In genomic region chr4:41353265-41353664, GRCm38 (mm10) we compare ENCODE assay signal across 13 mouse cellular contexts. TPM values are rescaled to one million over a fixed set of nuclear protein-coding genes. Genes with fewer than 3 reads are reported as not detected.
A peak's percentile ranks its signal among the peaks of the same experiment; 100 is the strongest.
DNase-seq lines count a peak whose midpoint lies in the region; ATAC-seq and TF ChIP-seq lines count a peak whose summit lies in the region.
"Had no signal": no experiment of that assay in that cellular context is flagged by ENCODE, and none has a peak within 500 bp of the region (broad histone marks: within the 10 kb centered on the region; RNA-seq: fewer than 3 reads in every experiment).

No protein-coding gene starts in this region.

- H3K4me1 ChIP-seq in liver, embryonic 11.5 days (replicated peaks; ENCODE audit: control insufficient read depth, insufficient read depth, low read length): peaks cover 7% of the 10 kb centered on the region; the same call in 1 of the 2 replicates
- peaks cover 16% of the 10 kb centered on the region for H3K4me1 ChIP-seq in liver, adult 2 months (ENCODE audit: control insufficient read depth, insufficient read depth, low read length)

- H3K9me3 ChIP-seq in liver, embryonic 11.5 days (ENCODE audit: control insufficient read depth, low read length): no peaks in the 10 kb centered on the region
- H3K9me3 ChIP-seq: limb, embryonic 13.5 days had no signal

- H3K27me3 ChIP-seq in liver, embryonic 11.5 days (replicated peaks; ENCODE audit: control insufficient read depth, insufficient read depth, low read length): no peaks in the 10 kb centered on the region
- no peaks in the 10 kb centered on the region for H3K27me3 ChIP-seq in liver, adult 2 months (ENCODE audit: control insufficient read depth, insufficient read depth, low read length)
- H3K27me3 ChIP-seq: limb, embryonic 13.5 days; megakaryocyte, embryonic 14.5 days had no signal

- no peak overlapping the region for H3K9ac ChIP-seq in liver, embryonic 11.5 days (ENCODE audit: low read depth, low read length)
- no peak overlapping the region for H3K9ac ChIP-seq in liver, adult 2 months (ENCODE audit: low read depth, low read length)
- H3K9ac ChIP-seq: limb, embryonic 13.5 days had no signal

- no peak overlapping the region for H3K4me2 ChIP-seq in liver, embryonic 11.5 days
- H3K4me2 ChIP-seq: limb, embryonic 13.5 days had no signal

- ATAC-seq in liver, embryonic 11.5 days (replicated peaks; ENCODE audit: low FRiP score): no peak
- ATAC-seq in neutrophil, adult 5-6 weeks (ENCODE audit: extremely low read depth, insufficient number of reproducible peaks, low FRiP score, poor library complexity, severe bottlenecking): peak; percentile 52; the same call in 1 of the 2 replicates

- TF ChIP-seq CTCF in liver, adult 2 months (IDR thresholded peaks at IDR 0.05; ENCODE audit: low read depth, low read length): no peak

- H3K79me2 ChIP-seq in liver, adult 2 months (ENCODE audit: control insufficient read depth, insufficient read depth, low read length): peaks cover 34% of the 10 kb centered on the region

- WGBS in liver, embryonic 11.5 days: 93% methylated on average over 1 of the region's 1 CpGs
- 78% methylated on average over 1 of the region's 1 CpGs for WGBS in liver, adult 2 months

- DNase-seq in liver (peak; percentile 35), MN1 (ENCODE audit: low spot score) (peak; percentile 9)
- DNase-seq in liver, embryonic 11.5 days (ENCODE audit: low spot score): no peak
- peak; percentile 51 for DNase-seq in liver, adult 2 months (ENCODE audit: extremely low read depth, low read depth, low spot score)
- no peak for DNase-seq in thymus, postnatal 0 days (ENCODE audit: low spot score)
- no peak for DNase-seq in spleen, postnatal 10 days (ENCODE audit: low spot score in 2 of 2)
- no peak for DNase-seq in cerebellum, postnatal 10 days
- DNase-seq: adrenal gland, postnatal 25 days; kidney, postnatal 14 days; layer of hippocampus, postnatal 36 days had no signal

- H3K4me3 ChIP-seq in liver, embryonic 11.5 days (ENCODE audit: low read depth, low read length): no peak overlapping the region
- H3K4me3 ChIP-seq in liver, adult 2 months (ENCODE audit: insufficient read depth, low read depth, low read length): no peak overlapping the region
- H3K4me3 ChIP-seq: limb, embryonic 13.5 days; megakaryocyte, embryonic 14.5 days had no signal

- no peak overlapping the region for H3K27ac ChIP-seq in liver, embryonic 11.5 days (ENCODE audit: low read depth, low read length)
- H3K27ac ChIP-seq in liver, adult 2 months (replicated peaks; ENCODE audit: insufficient read depth, low read depth, low read length): no peak overlapping the region
- H3K27ac ChIP-seq: limb, embryonic 13.5 days had no signal

- peaks cover 11% of the 10 kb centered on the region; the same call in 1 of the 2 replicates for H3K36me3 ChIP-seq in liver, embryonic 11.5 days (ENCODE audit: control insufficient read depth, insufficient read depth, low read length)
- peaks cover 5% of the 10 kb centered on the region; the same call in 1 of the 2 replicates for H3K36me3 ChIP-seq in liver, adult 2 months (ENCODE audit: control insufficient read depth, insufficient read depth, low read length)

- no peak for TF ChIP-seq POLR2A in liver, adult 2 months (IDR thresholded peaks at IDR 0.05; ENCODE audit: extremely low read depth, insufficient read depth, low read length)

RNA-seq across cellular contexts. Expression of gene Ubap1, which starts 4.5 kb away (rescaled TPM):
- polyA plus RNA-seq in liver, embryonic 11.5 days (2014; fragmentation: Nextera tagmentation; extraction: Ambion mirVana): 37.1 and 38.3 TPM in 2 replicates
- total RNA-seq in liver, adult 2 months (2014; rRNA removed): 15.5 and 17.7 TPM in 2 replicates
- polyA plus RNA-seq in liver, adult 2 months (2012; rRNA removed): 39.3 and 45.0 TPM in 2 replicates
- 75.4 and 94.9 TPM in 2 replicates for total RNA-seq in neutrophil, adult 5-6 weeks (2017)
- 37.2 and 43.2 TPM in 2 replicates for polyA plus RNA-seq in thymus, postnatal 0 days (2015; fragmentation: Nextera tagmentation; extraction: Ambion mirVana)

RNA-seq across cellular contexts. Expression of gene Dcaf12, which starts 38.6 kb away (rescaled TPM):
- polyA plus RNA-seq in liver, embryonic 11.5 days (2014; fragmentation: Nextera tagmentation; extraction: Ambion mirVana): 50.8 and 53.4 TPM in 2 replicates
- 10.2 and 13.4 TPM in 2 replicates for total RNA-seq in liver, adult 2 months (2014; rRNA removed)
- polyA plus RNA-seq in liver, adult 2 months (2012; rRNA removed): 13.1 and 14.8 TPM in 2 replicates
- total RNA-seq in neutrophil, adult 5-6 weeks (2017): 83.2 and 88.3 TPM in 2 replicates
- polyA plus RNA-seq in thymus, postnatal 0 days (2015; fragmentation: Nextera tagmentation; extraction: Ambion mirVana): 53.3 and 54.4 TPM in 2 replicates

Comparison
In these comparisons a context has a peak if more than half of its experiments do, and no peak if none do; other contexts are left out.
1. DNase-seq: peak in liver (single experiment), MN1 (single experiment) and liver, adult 2 months (single experiment); none in liver, embryonic 11.5 days (single experiment), thymus, postnatal 0 days (single experiment), spleen, postnatal 10 days (0 of 2) and cerebellum, postnatal 10 days (0 of 2).